Mouse (Mus musculus) monocyte, adult 5-6 weeks (primary cell): Measurements from ENCODE around the gene Slit3. TPM values are rescaled to one million over a fixed set of nuclear protein-coding genes. Genes with fewer than 3 reads are reported as not detected.

Source experiments
- ATAC-seq: fragments of 153-309, 156-312 bp; replicated peaks from 2 replicates; pipeline ENCODE4 v1.8.0; 2017; ENCODE audit warnings: mild to moderate bottlenecking; ENCODE audit not compliant: low TSS enrichment, insufficient number of reproducible peaks, severe bottlenecking, poor library complexity, low FRiP score
- total RNA-seq: library from RNA; stranded (forward); fragments of 200-1000, 200-491, 200-594 nt; gene quantifications from 3 replicates; pipeline ENCODE4 v1.2.3, GENCODE M21; 2017

The Slit3 gene
- total RNA-seq, 1 experiment from 2014 or later = not detected

DNA sequence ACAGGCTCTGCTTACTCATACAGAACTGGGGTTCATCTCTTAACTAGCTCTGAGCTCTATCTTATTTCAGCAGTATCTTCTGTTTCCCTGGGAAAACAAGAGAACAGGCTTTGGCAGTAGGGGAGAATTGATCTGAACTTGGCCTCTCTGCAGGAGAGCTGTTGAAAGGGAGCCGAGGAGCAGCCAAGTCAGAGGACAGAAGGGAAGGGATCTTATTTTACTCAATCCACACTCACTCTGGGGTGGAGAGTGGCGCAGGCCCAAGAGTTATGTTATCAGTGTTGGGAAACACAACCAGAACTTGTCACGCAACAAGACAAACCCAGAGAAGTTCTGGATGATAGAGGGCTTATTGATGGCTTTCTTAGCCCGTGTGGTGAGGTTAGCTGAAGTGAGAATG is 130.9 kb downstream of the Slit3 start:
- no peak for ATAC-seq

DNA sequence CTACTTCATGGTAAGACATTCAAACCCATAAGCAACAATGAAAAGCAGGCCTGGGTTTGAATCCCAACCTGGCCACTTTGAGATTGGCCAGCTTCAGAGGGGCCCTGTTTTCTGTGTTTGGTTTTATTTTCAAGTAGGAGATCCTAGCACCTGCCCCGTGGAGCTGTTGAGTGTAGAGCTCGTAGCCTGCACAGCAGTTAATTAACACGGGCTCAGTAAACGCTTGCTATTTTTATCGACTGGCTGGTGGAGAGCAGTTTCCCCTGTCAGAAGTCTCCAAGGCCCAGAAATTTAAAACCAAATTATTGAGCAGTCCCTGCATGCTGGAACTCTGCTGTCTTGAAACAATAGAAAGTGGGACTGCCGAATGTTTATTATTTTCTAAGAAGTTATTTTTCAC is 136.3 kb downstream of the Slit3 start:
- no peak for ATAC-seq

DNA sequence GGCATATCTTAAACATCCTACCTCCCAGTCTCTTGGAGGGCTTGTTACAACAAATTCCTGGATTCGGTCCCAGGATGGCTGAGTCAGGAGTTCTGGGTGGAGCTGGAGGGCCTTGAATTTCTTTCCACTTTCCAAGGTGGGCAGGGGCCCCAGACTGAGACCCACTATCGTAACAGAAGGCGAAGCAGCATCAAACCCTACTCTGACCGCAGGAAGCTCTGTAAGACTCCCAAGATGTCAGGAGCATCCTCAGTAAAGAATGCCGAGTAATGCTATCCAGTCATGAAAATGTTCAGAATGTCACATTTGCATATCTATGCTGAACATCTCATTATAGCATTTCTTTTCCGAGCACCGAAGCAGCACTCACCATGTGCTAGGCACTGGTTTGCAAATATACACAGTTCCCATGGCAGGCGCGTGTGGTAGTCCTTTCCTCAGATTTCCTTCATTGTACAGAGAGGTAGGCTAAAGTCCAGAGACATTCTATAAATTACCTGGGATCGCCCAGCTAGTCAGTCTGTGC is 140.6 kb downstream of the Slit3 start:
- no peak for ATAC-seq

DNA sequence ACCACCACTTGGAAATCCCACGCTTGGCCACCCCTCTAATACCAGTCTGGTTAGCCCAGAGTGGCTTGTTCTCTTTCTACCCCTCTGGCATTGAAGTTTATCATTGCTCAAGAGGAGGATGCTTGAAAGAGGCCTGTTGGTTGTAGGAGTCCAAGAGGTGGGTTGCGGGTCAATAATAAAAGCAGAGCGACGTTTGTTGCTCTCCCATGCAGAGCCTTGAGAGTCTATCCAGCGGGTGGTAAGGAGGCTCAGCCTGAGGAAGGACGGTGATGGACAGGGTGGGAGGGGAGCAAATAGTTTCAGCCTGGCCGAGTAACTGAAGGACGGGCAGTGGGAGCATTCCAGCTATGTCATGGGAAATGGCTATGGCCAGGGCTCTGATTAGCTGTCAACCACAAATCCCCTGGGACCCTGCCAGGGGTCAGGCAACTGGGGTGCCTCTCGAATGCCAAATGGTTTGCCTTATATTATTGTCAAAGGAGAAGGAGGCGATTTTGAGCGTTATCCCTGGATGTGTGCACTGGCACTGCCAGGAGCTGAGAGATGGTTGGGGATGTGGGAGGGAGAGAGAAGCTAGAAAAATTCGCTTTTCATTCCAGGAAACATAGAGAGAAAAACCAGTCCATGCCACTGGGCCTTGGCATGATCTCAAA is 141.4 kb downstream of the Slit3 start:
- no peak for ATAC-seq

DNA sequence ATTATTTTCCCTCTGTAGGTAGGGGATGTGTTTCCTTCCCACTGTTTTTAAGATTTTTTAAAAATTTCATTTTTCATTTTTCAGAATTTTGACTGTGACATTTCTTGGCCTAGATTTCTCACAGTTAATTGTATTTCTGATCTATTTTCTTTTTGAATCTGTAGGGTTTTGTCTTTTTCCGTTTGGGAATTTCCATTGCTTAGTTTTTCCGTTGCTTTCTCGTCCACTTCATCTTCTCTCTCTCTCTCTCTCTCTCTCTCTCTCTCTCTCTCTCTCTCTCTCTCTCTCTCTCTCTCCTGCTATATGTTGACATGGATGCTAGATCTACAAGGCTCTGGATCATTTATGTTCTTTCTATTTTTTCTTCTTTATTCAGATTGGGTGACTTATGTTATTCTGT is 143.7 kb downstream of the Slit3 start:
- ATAC-seq = no peak

DNA sequence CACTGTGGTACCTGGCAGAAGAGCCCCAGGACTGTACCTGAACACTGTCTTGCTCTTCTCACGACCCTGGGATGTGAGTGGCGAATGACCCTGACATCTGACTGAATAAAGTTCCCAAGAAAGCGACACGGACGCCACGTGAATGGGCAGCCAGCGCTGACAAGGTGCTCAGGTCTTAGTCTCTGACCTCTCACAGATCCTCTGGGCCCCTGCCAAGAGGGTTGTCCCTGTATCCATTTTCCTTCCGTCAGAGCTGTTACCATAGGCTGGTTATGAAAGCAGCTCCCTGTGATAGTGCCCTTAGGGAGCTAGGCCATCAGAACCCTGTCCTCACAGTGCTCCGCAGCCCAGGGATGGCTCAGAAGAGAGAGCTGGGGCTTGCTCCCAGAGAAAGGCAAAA is 149.4 kb downstream of the Slit3 start:
- ATAC-seq = no peak

DNA sequence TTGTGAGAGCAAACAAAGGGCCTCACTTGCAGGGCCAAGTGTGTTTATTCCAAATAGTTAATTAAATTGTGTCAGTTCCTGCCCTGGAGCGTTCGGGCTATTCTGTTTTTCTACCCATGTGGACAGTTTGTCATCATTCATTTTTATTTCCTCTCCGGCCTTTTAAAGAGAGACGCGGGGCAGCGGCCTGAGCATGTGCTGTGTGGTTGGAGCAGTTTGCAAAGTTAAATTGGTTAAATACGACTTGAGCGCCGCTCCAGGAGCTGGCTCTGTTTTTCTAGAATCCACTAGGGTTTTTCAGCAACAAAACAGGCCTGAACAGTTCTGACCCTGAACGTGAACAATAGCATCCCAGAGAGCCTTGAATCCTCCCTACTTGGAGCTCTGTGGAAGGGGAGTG is 152.4 kb downstream of the Slit3 start:
- ATAC-seq = no peak

DNA sequence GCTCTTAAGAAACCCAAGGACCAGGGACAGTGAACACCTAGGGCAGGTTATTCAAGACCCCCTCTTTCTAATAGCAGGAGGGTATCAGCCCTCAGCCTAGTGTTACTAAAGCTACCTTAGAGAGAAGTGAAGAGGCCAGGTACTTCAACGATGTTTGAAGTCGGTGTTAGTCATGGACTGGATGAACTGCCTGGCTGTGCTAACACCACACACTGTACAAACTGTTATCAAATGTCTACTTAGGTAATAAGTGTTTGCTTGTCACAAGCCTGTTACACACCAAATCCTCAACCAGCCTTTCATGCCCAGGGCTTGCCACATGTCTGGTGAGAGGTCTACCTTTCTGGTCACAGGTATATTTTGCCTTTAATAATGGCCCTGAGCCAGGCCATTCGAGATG is 153.0 kb downstream of the Slit3 start:
- no peak for ATAC-seq

DNA sequence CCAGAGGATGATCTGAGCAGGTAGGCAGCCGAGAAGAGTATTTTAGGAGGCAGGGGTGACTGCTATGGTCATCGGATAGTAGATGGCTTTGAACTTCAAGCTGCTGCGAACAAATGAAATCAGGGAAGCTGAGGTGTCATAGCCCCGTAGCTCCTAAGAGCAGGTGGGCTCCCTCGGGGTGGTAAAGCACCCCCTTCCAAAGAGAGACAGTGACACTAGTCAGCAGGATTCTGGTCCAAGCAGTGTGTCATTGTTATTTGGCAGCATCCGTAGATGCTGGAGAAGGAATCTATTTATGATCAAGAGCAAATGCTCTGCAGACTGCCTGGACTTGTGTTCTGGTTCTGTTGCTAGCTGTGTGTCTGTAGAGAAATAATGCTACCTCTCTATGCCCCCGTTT is 154.3 kb downstream of the Slit3 start:
- ATAC-seq = no peak

DNA sequence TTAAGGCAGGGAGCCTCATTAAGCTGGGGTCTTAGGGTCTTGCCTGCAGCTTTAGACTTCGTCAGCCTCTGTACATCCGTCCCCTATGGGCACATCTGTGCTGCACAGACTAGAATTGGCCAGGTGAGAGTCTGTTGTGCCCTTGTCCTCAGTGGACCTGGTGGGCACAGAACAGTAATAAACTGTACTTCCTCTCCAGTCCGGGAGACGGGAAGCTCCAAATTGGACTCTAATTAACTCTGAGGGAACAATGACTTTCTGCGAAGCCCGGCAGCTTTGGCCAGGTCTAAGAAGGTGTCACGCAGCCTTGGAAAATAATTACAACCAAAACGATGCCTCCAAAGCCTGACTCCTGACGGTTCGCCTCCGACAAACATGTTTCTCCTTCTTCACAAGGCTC is 155.0 kb downstream of the Slit3 start:
- no peak for ATAC-seq

DNA sequence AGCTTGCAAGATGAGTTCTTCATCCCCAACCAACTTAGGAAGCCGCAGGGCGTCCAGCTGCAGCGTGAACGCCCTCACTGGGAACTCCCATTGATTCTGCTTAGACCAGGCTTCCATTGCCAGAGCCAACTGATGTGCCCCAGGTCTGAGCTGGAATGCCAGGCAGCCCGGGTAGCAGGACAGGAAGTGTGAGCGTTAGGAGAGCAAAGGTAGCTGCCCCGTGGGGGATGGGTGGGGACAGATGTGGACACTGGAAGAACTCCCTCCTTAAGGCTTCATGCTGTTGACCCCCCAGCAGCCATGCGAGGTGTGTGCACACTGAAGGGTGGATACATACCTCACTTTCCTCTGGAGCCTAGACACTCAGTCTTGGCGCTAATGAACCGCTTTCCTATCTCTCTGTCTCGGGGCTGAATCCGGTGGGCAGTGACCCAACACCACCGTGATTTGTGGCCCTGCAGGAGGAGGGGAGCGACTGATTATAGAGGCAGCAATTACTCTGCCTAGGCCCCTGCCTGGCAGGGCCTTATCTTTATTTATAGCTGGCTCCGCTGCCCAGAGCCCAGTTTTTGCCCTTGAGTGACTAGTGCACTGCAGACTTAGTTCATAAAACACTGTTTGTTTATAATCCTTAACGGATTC is 157.2 kb downstream of the Slit3 start:
- no peak for ATAC-seq

DNA sequence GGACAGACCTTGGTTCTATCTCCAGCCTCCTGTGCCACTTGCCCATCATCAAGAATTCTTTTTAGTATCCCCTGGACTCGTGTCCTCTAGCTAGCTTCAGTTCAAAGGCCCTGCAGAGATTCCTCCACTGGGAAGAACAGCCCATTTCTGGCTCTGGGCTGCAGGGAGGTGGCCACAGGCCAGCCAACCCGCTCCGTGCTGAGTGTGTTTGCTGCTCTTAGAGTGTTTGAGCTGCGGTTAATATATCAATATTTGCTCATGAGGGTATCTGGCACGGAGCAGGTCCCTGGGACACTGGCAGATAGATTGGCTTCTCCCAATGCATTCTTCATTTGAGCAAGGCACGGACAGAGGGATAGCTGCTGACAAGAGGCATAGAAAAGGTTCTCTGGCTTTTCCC is 159.8 kb downstream of the Slit3 start:
- ATAC-seq = no peak

DNA sequence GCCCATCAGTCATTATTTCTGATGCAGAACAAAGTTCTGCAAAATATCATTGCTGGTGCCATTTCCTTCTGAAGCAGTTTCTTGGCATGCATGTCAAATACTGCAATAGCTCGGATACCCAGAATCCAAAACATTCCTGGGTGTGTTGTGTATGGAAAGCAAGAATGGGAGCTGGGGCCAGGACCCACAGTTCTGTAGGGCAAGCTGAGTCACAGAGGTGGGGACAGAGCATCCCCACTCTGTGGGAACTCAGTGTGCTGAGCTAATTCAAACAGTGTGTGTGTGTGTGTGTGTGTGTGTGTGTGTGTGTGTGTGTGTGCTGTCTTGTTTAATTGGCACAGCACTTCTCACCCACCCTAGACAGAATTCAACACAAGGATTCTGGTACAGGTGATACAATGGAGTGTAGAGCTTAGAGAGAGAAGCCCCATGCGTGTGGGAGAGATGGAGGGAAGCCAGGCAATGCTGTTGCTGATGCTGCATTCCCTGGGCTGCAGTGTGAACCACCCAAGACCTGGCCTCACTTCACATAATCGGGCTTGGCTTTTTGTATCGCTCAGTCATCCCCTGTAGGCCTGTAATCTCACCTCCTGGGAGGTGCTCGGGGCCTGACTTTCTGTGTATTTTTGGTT is 161.1 kb downstream of the Slit3 start:
- no peak for ATAC-seq

DNA sequence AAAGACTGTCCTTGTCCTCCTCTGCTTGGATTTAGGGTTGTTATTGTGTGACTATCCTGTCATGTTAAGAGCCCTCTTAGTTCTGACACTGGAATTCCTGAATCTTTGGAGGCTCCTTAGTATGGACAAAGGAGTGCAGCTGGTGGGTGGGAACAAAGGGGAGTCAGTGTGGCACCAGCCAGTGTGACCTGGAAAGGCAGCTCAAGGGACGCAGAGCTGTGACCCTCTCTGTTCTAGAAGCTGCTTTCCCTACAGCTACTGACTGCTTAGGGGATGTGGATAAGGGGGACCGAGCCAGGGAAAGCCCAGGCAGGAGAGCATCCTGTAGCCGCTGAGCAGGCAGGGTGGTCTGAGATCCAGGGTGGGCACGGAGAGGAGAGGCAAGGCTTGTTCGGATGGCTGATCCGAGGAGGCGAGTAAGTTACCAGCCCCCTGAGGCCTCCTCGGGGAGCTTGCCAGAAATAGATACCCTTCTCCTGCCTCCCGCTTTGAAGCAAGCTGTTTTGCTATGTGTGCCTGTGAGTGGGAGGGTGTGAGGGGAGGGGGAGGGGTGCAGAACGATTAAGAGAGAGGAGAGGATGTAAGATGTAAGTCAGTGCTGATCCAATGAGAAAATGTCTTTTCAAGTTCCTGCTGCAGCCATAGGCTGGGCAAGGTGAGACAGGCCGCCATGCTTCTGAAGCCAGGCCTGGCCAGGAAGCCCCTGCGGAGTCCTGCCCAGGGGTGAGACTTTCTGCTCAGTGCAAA is 162.0 kb downstream of the Slit3 start:
- no peak for ATAC-seq

DNA sequence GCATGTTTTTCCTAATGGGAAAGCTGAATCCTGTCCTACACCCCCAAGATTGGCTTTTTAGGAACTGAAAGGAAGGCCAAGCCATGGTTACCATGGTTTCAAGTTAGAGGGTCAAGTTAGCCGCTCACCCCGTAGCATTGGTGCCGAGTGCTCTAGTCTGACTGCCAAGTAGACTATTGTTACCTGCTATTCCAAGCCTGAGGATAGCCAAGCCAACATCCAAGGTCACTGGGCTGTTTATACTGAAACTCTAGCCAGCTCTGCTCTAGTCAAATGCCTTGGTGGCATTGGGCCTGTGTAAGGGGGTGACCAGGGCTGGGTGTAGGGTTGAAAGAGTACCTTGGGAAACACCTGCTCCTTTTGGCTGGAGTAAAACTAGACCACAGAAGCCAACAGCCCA is 162.7 kb downstream of the Slit3 start:
- no peak for ATAC-seq

DNA sequence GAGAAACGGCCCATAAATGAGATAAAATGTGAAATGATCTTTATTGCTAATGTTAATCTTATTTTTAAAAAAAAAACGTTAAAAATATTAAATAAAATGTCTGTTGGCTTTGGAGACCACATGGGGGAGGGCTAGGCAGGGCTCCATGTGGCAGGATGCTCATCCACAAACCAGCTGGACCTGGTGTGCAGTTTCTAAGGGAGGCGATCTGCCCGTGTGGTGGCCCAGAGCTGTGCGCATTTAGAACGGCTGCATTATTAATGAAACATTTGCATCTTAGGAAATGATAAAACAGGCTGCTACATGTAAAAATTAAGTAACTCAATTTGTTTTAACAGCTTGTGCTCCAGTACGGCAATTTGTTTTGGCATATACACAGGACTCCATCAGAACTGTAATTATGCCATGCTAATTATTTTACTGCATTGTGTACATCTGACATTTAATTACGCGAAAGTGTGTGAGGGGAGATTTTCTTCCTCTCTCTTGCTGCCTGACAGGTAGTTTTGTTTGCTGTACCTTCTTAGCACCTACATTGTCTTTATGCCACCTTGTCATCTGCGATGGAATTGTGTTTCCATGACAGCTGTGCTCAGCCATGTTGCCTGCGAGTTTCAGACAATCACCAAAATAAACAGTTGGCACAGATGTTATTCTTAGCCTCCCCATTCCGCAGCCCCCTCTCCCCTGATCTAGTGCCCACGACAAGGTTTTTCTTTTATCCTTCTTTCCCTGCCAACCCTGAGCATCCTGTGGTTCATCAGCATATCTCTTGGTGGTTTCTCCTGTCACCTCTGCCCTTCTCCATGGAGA is 165.8 kb downstream of the Slit3 start:
- no peak for ATAC-seq

DNA sequence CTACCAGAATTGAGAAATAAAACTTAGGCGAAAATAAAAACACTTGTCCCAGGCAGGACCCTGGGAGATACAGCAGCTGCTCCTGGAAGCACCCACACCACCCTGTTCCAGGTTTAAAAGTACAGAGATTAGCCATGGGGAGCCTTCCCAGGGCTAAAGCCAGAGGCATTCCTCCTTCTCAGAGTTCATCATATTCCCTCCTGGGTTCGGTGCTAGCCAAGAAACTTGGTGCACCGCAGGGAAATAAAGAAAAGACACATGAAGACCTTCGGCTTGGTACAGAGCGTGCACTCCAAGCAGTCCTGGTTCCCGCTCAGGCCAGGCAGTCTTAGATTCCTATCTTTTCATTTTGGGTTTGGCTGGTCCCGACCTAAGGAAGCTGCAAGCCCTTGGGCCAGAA is 167.0 kb downstream of the Slit3 start:
- ATAC-seq = no peak

DNA sequence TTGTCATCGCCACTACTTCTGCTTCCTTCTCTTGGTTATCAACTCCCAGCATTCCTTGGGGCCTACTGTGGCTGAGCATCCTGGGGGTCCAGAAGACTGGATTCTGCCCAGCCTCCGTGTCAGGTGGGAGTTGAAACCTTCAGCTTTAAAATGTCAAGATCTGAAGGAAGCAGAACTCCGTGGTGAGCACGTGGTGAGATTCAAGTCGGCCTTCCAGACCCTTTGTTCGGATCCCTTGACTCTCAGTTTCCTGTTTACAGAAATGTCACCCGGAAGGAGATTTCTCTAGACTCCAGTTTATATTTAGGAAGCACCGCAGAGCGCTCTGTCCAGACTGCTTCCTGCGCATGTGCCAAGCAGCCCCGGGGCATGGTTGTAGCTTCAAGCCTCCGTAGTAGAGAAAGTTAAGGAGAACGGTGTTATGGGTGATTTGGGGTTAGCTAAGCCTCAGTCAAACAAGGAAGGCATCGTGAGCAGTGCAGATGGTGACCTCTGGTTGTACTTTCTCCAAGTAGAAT is 167.8 kb downstream of the Slit3 start:
- no peak for ATAC-seq
